Mouse (Mus musculus) cerebellum, adult 2 months (tissue): ENCODE results near the gene Fam131b.

Source experiments
- CTCF ChIP-seq: fragments of 200-500 bp; IDR thresholded peaks from 2 replicates; pipeline ENCODE4 v1.5.1; 2011; ENCODE audit warnings: low read depth, mild to moderate bottlenecking, control low read depth, low read length, moderate library complexity, borderline replicate concordance; ENCODE audit not compliant: insufficient read depth
- POLR2A ChIP-seq: fragments of 200-500 bp; IDR thresholded peaks from 2 replicates; pipeline ENCODE4 v1.6.1; 2011; ENCODE audit warnings: low read length, control low read depth, borderline replicate concordance; ENCODE audit not compliant: insufficient read depth

DNA sequence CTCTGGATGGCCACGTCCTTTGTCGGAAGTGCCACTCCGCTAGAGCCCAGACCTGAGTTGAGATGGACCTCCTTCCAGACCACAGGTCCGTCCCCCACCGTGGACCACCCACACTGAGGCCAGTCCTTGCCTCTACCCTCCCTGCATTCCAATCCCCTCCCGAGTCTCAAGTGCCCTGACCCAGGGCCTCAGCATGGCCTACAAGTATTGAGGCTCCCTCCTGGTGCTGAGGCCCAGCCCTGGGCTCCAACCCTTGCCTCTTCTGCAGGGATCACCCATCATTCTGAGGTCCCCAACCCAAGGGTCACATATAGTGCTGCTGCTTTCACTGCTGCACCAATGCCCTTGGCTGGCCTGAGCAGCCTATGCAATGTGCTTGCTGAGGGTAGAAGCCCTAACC is 33.5 kb upstream of the Fam131b start:
- TF ChIP-seq POLR2A (no peak), CTCF (no peak)
